Mouse (Mus musculus) layer of hippocampus, adult 9-10 months (tissue): ENCODE measurements at regions not wholly inside any gene's neighbourhood (a gene's known extent, or its start where the extent isn't known, plus 50 kb on each side); places are given as distances from the start of the nearest gene placed in this dataset.
"Not testable (repeated sequence)": the region's sequence is repeated elsewhere in the genome, so short reads cannot be mapped to it uniquely, and the experiment has no call there.

Experiments used
- DNase-seq: peaks from one replicate; pipeline ENCODE4 v3.0.0; 2022; ENCODE audit warnings: low spot score

GRCm38 (mm10) chr16:82430384-82430783 is 397.8 kb upstream of the Gm21833 start:
- no peak for DNase-seq

GRCm38 (mm10) chr16:82431075-82431474 is 397.1 kb upstream of the Gm21833 start:
- DNase-seq: no peak

DNA sequence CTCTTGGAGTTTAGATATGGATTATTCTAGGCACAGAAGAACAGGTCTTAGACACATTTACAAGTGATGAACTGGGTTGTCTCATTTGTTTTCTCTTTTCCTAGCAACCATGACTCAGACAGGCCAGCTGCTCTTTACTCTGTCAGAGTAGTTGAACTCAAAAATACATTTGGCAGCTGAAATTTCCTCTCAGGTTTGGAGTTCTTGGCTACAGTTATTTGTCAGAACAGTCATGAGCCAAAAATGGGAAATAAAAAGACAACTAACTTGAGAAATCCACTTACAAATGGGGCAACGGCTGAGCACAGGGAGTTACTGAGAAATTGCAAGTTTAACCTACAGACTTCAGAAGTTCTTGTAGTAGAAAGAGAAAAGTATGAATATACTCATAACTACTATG is 396.4 kb upstream of the Gm21833 start:
- DNase-seq: peak; percentile 26

DNA sequence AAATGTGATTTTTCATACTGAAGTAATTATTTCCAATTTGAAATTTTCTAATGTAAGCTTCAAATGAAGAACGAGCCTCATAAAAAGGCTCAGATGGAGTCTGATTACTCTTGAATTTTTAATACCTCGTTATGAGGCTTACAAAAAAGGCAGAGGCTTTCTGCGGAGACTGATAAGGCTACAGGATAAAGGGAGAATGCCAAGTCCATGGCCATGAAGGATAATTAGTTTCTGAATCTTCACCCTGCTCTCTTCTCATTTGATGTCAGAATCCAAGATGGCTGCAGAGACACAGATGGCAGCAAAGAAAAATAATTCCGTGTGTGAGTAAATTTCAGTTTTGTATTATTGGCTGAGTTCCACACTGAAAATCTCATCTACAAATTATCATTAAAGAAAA is 367.3 kb upstream of the Gm21833 start:
- DNase-seq: no peak

GRCm38 (mm10) chr16:82470736-82471387 is 357.3 kb upstream of the Gm21833 start:
- DNase-seq: no peak

- DNase-seq: no peak
Measured at GRCm38 (mm10) chr16:82520406-82520805, 307.8 kb upstream of the Gm21833 start.

GRCm38 (mm10) chr16:82521582-82521981 is 306.6 kb upstream of the Gm21833 start:
- no peak for DNase-seq

DNA sequence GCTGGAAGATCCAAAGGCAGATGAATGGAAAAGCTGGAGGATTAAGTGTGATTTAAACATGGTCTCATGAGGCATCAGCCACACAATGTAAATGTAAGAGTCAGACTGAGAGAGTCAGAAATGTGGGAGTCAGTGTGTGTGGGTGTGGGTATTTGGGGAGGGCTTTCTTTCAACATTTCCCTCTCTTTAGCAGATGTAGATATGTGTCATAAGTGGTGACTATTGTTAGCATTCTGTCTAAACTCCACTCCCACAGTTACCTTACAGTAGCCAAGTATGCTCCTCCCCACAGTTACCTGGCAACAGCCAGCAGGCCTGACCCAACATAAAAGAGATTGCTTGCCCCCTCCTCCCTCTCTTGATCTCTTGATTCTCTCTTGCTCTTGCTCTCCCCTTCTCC is 263.8 kb upstream of the Gm21833 start:
- no peak for DNase-seq

DNA sequence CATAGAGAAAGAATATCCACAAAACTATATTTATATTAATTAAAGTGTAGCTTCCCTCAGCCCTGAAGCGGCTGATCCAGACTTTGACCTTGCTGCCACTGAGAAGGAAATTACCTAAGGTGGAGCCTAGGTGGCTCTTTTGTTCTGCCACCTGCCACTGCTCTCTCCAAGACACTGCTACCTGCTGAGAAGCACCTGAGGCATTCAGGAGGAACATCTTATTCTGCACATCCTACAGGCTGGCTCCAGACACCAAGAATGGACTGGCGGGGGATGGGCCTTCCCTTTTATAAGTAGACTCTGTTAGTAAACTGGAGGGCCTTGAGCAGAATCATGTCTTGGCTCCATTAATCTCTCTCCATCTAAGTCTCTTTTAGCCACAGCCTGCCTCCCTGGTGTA is 231.7 kb upstream of the Gm21833 start:
- DNase-seq: not testable (repeated sequence)

GRCm38 (mm10) chr16:82602038-82602437 is 226.1 kb upstream of the Gm21833 start:
- no peak for DNase-seq
